Mouse (Mus musculus) mouse trophoblast stem cell (cell line): ENCODE measurements around the gene Mthfs.
"Not testable (repeated sequence)": the region's sequence is repeated elsewhere in the genome, so short reads cannot be mapped to it uniquely, and the experiment has no call there.

Experiments used
- in situ Hi-C, 2 experiments: fragments of 300-500 bp; cut with MseI, MboI; formaldehyde crosslinking; loops; 2 replicates in 1 of 2; 3 replicates in 1 of 2; pipeline ENCODE4 v1.15.1; 2025

The Mthfs gene

DNA sequence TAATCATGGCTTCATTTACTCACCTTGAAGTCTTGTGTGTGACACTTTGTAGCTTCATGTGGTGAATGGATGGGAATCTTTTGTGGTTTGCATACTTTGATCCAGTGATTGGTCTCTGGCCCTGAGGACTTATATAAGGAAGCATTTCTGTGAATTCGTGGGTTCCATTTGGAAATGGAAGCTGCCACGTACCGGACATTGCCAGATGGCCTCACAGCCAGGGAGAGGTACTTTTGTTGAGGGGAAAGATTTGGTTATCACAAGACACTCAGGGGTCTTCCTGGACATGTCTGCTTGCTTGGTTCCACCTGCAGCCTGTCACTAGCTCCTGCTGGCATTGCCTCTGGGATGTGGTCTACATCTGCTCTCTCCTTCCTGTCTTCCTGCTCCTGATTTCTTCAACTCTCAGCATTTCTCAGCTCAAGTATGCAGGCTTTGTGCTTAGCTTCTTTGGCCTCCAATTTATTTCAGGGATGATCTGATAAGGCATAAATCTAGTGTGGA, 30.1 kb downstream of the Mthfs start:
- in situ Hi-C loops, result not testable (repeated sequence)

GRCm38 (mm10) chr9:89253400-89253799, 42.9 kb downstream of the Mthfs start:
- in situ Hi-C loops, result no loop called here

GRCm38 (mm10) chr9:89256556-89257335, 46.3 kb downstream of the Mthfs start:
- in situ Hi-C loops, result no loop called here

- in situ Hi-C loops, result no loop called here
Measured at GRCm38 (mm10) chr9:89263968-89264367, 53.5 kb downstream of the Mthfs start.

DNA sequence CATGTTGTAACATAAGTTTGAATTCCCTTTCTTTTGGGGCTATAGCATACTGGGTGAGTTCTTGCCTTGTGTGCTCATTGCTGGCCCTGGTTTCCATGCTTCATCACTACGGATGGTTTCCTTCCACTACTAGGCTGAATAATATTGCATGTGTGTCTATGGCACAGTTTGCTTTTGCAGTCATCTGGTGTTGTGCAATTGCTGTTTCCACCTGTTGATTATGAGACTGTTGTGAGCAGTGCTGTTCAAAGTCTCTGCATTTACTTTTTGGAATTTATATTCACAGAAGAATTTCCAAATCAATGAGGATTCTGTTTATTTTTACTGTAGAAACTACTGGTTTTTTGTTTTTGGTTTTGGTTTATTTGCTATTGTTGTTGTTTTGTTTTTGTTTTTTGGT, 54.1 kb downstream of the Mthfs start:
- in situ Hi-C loops, result no loop called here

GRCm38 (mm10) chr9:89267093-89267492, 56.6 kb downstream of the Mthfs start:
- in situ Hi-C loops, result no loop called here

GRCm38 (mm10) chr9:89267572-89267971, 57.1 kb downstream of the Mthfs start:
- in situ Hi-C loops, result no loop called here

DNA sequence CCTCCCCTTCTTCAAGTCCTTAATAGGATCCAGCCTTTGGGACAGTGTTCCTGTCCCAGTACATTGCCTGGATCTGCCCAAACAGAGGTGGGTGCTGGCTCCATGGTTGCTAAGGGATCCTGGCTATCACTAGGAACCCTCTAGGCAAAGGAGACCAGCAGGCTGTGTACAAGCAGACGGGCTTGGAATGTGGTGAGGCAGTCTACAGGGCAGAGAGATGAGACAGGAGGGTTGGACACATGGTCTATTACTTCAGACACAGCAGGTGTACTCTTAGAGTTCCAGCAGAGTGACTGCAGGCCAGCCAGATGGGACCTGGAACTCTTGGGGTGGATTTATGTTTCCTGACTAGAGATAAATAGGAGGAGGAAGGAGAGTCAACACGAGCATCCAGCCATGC, 59.9 kb downstream of the Mthfs start:
- in situ Hi-C loops, result no loop called here

GRCm38 (mm10) chr9:89273766-89274165, 63.3 kb downstream of the Mthfs start:
- in situ Hi-C loops, result no loop called here

DNA sequence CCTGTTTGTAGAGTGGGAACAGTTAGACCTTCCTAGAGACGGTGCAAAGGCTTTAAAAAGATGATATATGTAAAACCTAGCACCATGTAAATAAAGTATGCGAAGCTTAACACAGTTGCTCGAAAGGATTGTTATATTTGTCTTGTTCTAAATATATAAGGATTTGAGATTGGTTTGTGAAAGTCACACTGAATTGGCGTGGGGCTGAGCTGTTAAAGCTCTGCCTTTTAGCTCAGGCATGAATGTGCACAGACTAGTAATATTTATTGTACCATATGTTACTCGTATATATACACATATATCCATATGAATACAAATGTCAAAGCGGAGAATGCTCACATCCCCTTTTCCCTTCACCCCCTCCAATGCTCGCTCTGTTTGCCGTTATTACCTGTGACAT, 67.7 kb downstream of the Mthfs start:
- in situ Hi-C loops, result no loop called here

- in situ Hi-C loops, result no loop called here
Measured at GRCm38 (mm10) chr9:89282374-89283068, 72.0 kb downstream of the Mthfs start.

- in situ Hi-C loops, result no loop called here
Measured at GRCm38 (mm10) chr9:89288037-89288436, 77.6 kb downstream of the Mthfs start.

DNA sequence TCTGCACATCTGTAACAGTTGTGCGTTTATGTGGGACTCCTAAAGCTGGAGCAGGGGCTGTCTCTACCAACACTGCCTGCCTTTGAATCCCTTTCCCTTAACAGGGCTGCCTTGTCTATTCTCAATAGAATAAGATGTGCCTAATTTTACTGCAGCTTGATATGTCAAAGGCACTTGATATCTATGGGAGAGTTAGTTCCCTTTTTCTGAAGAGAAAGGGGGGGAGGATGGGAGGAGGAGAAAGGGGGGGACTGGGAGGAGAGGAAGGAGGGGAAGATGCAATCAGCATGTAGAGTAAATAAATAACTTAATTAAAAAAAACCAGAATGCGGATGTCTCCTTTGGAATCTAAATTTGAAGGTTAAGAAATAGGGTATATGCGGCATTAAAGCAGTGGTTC, 82.9 kb downstream of the Mthfs start:
- in situ Hi-C loops, result no loop called here

GRCm38 (mm10) chr9:89294121-89294520, 83.6 kb downstream of the Mthfs start:
- in situ Hi-C loops, result no loop called here

GRCm38 (mm10) chr9:89305637-89306036, 95.2 kb downstream of the Mthfs start:
- in situ Hi-C loops, result no loop called here

GRCm38 (mm10) chr9:89308357-89309194, 98.1 kb downstream of the Mthfs start:
- in situ Hi-C loops, result no loop called here

DNA sequence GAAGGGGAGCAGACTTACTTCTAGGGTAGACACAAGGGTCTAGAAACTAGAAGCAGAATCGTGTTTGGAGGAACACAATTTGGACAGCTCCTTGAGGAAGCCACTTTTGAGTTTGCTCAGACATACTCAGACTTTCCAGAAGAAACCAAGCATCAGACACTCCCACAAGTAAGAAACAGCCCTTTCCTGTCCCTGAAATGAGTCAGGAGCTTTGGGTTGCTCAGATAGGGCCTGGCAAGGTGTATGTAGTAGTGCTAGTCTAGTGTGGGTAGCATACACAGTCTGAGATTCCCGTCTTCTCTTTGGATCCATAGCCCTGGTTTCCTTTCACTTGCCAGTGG, 98.7 kb downstream of the Mthfs start:
- in situ Hi-C loops, result no loop called here

DNA sequence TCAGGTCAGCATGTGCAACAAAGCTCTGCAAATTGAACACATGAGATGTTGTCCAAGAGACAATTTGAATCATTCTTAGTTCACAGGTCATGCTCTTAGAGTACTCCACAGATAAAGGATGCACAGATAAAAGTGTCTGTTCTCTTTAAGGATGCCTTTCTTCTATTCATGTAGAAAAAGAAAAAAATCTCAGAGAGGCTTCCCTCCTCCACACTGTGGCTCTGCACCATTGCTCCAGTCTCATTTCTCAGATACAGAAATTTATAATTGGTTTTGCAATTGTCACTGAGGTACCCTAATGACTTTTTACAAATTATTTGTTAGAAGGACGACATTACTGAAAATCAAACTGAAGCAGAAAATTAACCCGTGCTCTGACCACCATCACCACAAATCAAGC, 101.2 kb downstream of the Mthfs start:
- in situ Hi-C loops, result no loop called here

DNA sequence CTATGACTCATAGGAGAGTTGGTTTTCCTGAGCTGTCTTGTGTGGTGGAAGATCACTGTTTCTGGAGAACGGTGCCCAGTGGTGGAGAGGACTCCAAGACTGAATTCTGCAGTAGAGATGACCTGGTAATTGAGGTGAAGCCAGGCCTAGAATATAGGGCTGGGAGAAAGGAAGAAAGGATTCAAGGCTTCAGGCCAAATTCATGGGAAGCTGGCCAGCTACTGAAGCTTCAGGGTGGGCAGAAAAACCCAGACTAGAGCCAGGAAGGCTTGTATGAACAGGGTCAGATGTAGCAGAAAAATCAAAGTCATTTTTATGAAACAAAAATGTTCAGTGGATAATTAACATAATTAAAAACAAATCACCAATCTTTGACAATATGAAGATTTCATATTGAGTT, 163.3 kb downstream of the Mthfs start:
- in situ Hi-C loops, result loop anchor here in 1 of 2 experiments (10.0 kb wide), 1 partner anchor 49 kb away; no protein-coding TSS in a partner anchor

GRCm38 (mm10) chr9:89374650-89375049, 164.2 kb downstream of the Mthfs start:
- in situ Hi-C loops, result loop anchor here in 1 of 2 experiments (10.0 kb wide), 1 partner anchor 50 kb away; no protein-coding TSS in a partner anchor

DNA sequence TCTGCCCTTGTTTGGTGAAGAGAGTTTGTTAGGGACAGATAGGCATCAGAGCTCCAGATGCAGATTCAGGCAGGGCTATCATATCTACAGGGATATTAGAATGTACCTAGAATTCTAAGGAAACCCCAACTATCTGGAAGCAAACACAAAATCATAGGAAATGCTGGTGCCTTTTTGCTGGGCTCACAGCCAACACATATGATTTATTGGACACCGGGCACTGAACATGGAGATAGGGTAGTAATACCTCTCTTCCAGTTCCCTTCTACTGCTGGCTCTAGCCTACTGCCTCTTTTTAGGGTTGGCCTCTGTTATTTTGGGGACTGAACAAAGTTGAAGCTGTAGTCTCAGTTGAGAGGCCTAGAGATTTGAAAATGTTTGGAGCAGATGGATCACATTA, 192.6 kb downstream of the Mthfs start:
- in situ Hi-C loops, result no loop called here
